Mouse (Mus musculus) fibroblast of lung, adult 2 months (primary cell): ENCODE measurements at regions not wholly inside any gene's neighbourhood (a gene's known extent, or its start where the extent isn't known, plus 50 kb on each side); places are given as distances from the start of the nearest gene placed in this dataset.
"Not testable (repeated sequence)": the region's sequence is repeated elsewhere in the genome, so short reads cannot be mapped to it uniquely, and the experiment has no call there.

Experiments
- DNase-seq: peaks from one replicate; pipeline ENCODE4 v3.0.0-alpha.2; 2011; ENCODE audit warnings: low read depth

DNA sequence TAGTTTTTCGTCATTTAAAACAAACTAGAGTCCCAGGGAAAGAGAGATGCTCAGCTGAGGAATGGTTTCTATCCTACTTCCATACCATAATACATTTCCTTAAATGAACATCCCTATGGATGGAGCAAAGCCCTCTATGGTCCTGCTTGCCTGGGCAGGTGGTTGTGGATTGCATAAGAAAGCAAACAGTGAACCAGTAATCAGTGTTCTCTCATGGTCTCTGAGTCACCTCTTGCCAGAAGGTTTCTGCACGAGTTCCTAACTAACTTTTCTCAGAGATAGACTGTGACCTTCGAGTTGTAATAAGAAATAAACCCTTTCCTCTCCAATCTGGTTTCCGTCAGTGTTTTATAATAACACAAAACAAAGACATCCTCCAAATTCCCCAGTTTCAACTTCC lies 62.9 kb upstream of the Bet1 start:
- no peak for DNase-seq

- DNase-seq: no peak
Measured at GRCm38 (mm10) chr6:4158293-4158692, 71.5 kb upstream of the Bet1 start.

GRCm38 (mm10) chr6:4163733-4164132 lies 77.0 kb upstream of the Bet1 start:
- DNase-seq: no peak

GRCm38 (mm10) chr6:4167112-4167511 lies 80.3 kb upstream of the Bet1 start:
- DNase-seq: no peak

DNA sequence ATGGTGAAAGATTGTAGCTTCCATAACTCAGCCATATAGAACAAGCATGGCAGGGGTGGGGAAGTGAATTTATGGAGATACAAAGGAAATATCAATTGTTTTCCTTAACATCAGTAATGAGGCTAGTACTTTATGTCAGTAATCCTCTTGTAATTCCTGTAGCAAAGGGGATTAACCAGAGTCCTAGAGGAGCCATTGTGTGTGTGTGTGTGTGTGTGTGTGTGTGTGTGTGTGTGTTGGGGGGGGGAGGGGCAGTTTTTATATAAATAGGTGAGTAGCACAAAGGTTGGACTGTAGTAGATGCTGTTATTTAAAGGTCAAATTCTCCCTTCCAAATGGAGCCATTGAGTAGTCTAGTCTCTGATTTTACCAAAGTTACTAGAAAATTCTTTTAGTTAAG lies 81.0 kb upstream of the Bet1 start:
- DNase-seq: no peak

DNA sequence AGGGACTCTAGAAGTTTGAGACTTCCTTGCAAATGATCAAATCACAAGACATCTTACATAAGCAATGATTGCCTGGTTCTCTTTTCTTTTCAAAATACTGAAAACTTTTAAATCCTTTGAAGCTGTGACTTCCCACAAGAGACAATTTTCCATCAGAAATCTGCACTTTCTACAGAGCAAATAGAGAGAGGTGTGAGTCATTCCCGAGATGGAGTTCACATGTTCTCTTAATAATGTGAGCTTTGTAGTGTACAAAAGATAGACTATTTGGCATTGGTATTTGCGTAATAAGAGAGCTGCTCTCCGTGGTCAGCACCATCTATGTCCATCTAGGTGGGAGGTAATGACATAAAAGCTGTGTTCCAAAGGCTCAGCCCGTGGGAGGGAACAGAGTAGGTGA lies 84.8 kb upstream of the Bet1 start:
- DNase-seq: no peak

DNA sequence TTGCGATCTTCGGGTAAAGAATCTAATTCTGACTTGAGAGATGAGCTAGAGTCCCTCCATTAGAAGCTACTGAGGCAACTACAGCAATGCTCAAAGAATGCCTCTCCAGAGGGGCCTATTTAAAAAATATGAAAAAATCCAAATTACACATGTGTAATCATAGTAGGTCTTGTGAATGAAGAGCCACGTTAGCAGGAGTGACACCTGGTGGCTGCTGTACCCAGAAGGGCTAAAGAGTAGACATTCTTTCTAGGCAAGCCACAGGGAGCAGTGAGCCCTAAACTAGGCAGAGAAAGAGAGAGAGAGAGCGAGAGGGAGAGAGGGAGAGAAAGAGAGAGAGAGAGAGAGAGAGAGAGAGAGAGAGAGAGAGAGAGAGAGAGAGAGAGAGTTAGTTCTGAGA lies 100.9 kb upstream of the Bet1 start:
- DNase-seq: no peak

DNA sequence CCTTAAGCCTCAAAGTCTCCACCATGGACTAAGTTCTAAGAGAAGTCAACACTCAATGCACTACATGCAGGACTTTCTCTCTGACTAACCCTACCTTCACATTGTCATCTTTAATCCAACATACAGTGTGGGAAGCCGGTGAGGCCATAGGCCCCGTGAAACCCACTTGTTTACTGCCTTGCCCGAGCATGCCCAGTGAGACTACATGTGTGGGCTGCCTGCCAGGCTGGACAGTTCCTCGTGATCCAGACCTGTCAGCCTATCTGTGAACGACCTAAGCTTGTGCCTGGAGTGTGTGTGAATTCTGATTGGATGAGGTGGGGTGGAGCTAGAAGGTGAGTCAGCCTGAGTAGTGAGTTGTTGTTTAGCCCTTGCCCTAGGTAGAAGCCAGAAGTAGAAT lies 104.2 kb upstream of the Bet1 start:
- not testable (repeated sequence) for DNase-seq

- no peak for DNase-seq
Measured at GRCm38 (mm10) chr6:4193286-4193685, 106.5 kb upstream of the Bet1 start.

- no peak for DNase-seq
Measured at GRCm38 (mm10) chr6:4201176-4201575, 114.4 kb upstream of the Bet1 start.

DNA sequence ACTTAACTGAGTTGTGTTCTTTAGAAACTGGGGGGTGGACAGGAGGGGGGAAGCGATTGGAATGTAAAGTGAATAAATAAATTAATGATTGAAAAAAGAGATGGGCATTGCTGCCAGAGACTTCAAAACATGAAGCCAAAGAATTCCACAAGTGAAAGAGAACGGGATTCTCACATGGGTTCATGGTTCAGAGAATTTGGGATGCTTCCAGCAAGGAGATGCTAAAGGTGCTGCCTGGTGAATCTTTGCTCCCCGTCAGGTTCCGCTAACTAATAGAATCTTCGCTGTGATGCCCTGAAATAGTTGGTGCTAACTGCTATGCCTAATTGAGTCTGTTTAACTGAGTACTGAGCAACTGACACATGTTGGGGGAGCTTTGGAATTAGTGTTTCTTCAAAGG lies 118.9 kb upstream of the Bet1 start:
- DNase-seq: no peak

- DNase-seq: no peak
Measured at GRCm38 (mm10) chr6:4245265-4246112, 158.7 kb upstream of the Bet1 start.

DNA sequence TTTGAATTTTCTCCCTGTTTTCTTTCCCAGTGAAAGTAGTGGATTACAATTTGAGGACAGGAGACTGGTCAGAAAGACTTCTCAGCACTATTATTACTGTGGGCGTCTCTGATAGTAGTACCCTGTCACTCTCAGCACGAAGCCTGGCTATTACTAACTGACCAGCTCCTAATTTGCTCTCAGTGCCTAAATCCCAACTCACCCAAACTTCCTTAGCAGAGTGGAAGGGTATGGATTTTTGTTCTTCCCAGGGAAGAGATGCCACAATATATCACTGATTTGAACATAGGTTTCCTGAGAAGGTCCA lies 159.3 kb upstream of the Bet1 start:
- no peak for DNase-seq

GRCm38 (mm10) chr6:4276607-4277006 lies 189.8 kb upstream of the Bet1 start:
- no peak for DNase-seq

DNA sequence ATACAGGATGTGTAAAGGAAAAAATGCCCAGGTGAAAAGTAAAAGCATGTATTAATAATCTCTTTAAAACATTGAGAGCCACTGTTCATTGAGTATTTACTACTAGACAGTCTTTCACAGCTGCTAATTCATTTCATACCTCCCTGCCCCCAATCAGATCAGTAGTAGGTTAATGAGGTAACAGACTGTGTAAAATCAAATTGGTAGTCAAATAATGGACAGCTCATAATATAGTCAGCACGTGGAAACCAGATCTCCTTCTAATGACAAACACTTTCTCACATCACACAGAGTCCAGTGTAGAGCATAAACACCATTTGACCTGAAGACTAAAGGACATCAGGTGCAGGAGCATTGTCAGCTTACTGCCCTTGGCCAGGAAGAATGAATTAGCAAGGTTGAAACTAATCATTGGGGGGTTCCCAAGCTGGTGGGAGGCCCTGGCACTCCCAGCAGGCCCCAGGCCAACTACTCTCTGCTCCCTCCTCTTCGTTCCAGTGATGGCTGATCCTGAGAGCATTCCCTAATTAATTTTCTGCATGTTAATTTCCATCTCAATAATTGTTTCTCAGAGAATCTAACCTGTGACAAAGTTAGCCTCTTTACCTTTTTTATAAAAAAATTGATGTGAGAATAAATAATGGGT lies 190.6 kb upstream of the Bet1 start:
- DNase-seq: no peak

DNA sequence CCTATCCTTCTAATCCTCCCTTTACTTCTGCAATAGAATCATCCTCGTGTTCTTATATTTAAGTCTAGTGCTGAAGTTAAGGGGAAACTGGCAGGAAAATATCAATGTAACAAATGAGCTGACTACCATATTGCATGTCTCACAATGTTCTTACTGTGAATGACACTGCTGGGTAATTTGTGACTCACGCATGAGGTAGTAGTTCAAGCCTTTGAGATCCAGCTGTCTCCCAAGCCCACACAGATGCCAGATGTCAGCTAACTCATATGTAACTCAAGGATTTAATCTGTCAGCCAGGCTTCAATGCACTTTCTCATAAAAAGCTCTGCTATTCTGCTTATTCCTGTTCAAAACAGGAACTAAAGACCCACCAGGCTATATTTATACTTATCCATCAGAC lies 204.6 kb upstream of the Bet1 start:
- no peak for DNase-seq

DNA sequence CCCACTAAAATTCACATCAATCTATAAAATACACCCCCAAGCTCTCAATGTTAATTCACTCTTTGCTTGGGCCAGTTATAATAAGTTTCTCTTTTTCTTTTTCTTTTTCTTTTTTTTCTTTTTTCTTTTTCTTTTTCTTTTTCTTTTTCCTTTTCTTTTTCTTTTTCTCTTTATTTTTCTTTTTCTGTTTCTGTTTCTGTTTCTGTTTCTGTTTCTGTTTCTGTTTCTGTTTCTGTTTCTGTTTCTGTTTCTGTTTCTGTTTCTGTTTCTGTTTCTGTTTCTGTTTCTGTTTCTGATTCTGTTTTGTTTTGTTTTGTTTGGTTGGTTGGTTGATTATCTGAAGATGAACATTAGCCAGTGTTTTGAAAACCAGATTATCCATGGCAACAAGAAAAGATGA lies 201.2 kb upstream of the Col1a2 start:
- not testable (repeated sequence) for DNase-seq

DNA sequence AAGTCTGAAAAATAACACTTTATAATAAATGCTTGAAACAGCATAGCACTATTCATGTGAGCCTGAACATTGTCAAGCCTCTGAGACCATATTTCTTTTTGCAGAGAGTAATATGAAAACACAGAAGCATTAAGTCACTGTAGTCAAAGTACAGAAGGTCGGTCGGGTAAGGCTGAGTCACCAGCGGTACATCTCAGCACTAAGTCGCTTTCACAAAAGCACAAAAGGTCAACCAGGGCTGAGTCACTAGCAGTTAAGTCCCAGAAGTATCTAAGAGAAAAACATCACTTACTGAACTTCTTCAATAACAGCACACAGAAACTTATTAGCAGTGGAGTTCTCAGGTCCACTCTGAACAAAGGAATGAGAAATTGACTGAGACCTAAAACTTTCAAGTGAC lies 154.7 kb upstream of the Col1a2 start:
- DNase-seq: peak; percentile 25

DNA sequence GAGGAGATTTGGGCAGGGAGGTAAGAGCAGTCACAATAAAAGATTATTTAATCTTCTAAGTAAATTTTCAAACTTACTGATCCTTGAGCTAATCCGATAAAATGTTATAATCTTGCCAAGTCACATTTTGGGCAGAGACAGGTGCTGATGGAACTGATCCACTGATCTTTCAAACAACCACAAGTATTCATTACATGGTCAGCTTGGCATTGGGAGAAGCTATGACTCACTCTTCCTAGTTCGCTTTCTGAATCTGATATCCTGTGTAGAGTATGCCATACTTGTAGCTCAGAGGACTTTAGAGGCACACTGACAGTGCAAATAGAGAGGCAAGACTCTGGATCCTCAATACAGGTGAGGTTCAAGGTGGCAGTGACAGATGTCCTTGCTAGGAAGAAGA lies 142.4 kb upstream of the Col1a2 start:
- peak; percentile 22 for DNase-seq

GRCm38 (mm10) chr6:4375465-4376037 lies 129.1 kb upstream of the Col1a2 start:
- DNase-seq: no peak

GRCm38 (mm10) chr6:4396808-4397207 lies 107.8 kb upstream of the Col1a2 start:
- DNase-seq: no peak

- no peak for DNase-seq
Measured at GRCm38 (mm10) chr6:4397695-4398598, 106.7 kb upstream of the Col1a2 start.

DNA sequence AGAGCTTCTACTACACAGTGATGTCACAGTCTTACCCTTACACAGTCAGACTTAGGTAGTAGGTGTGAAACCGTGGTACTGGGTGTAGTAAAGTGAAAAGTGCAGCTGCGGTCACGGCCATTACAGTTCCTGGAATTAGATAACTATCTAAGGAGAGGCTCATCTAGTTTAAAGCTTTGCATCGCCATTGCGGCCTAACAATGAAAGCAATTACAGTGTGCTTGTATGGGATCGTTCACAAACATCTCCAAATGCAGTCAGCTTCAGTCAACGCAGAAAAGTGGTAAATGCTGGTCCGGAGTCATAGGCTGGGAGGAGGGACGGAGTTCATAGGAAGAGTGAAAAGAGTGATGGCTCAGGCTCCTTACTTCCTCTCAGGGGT lies 106.0 kb upstream of the Col1a2 start:
- DNase-seq: no peak
